Comparison of ENCODE assay signal across 22 mouse cellular contexts in the genomic region with DNA sequence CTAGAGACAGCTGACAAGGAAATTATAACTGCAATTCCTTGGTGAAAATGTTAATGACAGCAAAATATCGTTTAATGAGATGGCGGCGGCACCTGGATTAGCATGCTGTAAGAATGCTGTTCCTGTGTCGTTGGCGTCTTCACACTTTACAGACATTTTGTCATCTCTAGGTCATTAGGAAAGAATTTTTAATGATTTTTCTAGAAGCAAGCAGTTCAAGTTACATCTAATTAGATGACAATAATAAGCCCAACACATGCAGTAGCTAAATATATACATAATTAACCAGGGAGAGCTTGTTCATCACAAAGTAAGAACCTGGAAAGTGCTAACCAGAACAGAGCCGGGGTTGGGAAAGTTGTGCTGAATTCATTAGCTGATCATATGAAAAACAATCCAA.
DNase-seq lines count a peak whose midpoint lies in the region; ATAC-seq and TF ChIP-seq lines count a peak whose summit lies in the region.
"Had no signal": no experiment of that assay in that cellular context is flagged by ENCODE, and none has a peak within 500 bp of the region (broad histone marks: within the 10 kb centered on the region; RNA-seq: fewer than 3 reads in every experiment).

No protein-coding gene starts in this region.

- H3K9me3 ChIP-seq in embryonic facial prominence, embryonic 14.5 days (ENCODE audit: control insufficient read depth, low read length) = no peaks in the 10 kb centered on the region
- no peaks in the 10 kb centered on the region for H3K9me3 ChIP-seq in embryonic facial prominence, embryonic 10.5 days
- no peaks in the 10 kb centered on the region for H3K9me3 ChIP-seq in hindbrain, embryonic 16.5 days (ENCODE audit: control insufficient read depth, low read length)
- no peaks in the 10 kb centered on the region for H3K9me3 ChIP-seq in hindbrain, embryonic 11.5 days (ENCODE audit: control insufficient read depth, low read length)
- H3K9me3 ChIP-seq in neural tube, embryonic 13.5 days = no peaks in the 10 kb centered on the region
- H3K9me3 ChIP-seq: heart, embryonic 15.5 days; intestine, embryonic 15.5 days; limb, embryonic 13.5 days; liver, embryonic 12.5 days; midbrain, embryonic 10.5 days had no signal

- no peaks in the 10 kb centered on the region for H3K4me1 ChIP-seq in embryonic facial prominence, embryonic 14.5 days (ENCODE audit: control insufficient read depth, insufficient read depth, low read length)
- no peaks in the 10 kb centered on the region for H3K4me1 ChIP-seq in embryonic facial prominence, embryonic 10.5 days
- H3K4me1 ChIP-seq in hindbrain, embryonic 16.5 days (ENCODE audit: control insufficient read depth, insufficient read depth, low read depth, low read length) = no peaks in the 10 kb centered on the region; the same call in 1 of the 2 replicates
- no peaks in the 10 kb centered on the region for H3K4me1 ChIP-seq in hindbrain, embryonic 11.5 days (replicated peaks; ENCODE audit: control insufficient read depth, insufficient read depth, low read length)
- peaks cover 8% of the 10 kb centered on the region for H3K4me1 ChIP-seq in neural tube, embryonic 13.5 days (replicated peaks)
- no peaks in the 10 kb centered on the region for H3K4me1 ChIP-seq in thymus, adult 2 months (replicated peaks; ENCODE audit: control insufficient read depth, insufficient read depth, low read length)
- H3K4me1 ChIP-seq: intestine, embryonic 15.5 days; limb, embryonic 13.5 days; liver, embryonic 12.5 days; midbrain, embryonic 10.5 days had no signal

- no peak for TF ChIP-seq CTCF in thymus, adult 2 months (IDR thresholded peaks at IDR 0.05; ENCODE audit: borderline replicate concordance, control insufficient read depth, extremely low read depth, insufficient read depth, low read length, poor library complexity)

- ATAC-seq in embryonic facial prominence, embryonic 14.5 days (ENCODE audit: low read depth) = peak; percentile 54; the same call in 1 of the 2 replicates
- peak; percentile 35; the same call in 1 of the 2 replicates for ATAC-seq in hindbrain, embryonic 16.5 days
- ATAC-seq in hindbrain, embryonic 11.5 days (ENCODE audit: low FRiP score) = no peak
- ATAC-seq in neural tube, embryonic 13.5 days (ENCODE audit: low read depth) = peak; percentile 57
- no peak for ATAC-seq in monocyte, adult 5-6 weeks (replicated peaks; ENCODE audit: insufficient number of reproducible peaks, low FRiP score, low TSS enrichment, poor library complexity, severe bottlenecking)
- ATAC-seq: intestine, embryonic 15.5 days; liver, embryonic 12.5 days had no signal

- H3K4me2 ChIP-seq in embryonic facial prominence, embryonic 14.5 days (ENCODE audit: low read depth, low read length) = no peak overlapping the region
- no peak overlapping the region for H3K4me2 ChIP-seq in hindbrain, embryonic 16.5 days (ENCODE audit: low read length)
- no peak overlapping the region for H3K4me2 ChIP-seq in hindbrain, embryonic 11.5 days (replicated peaks; ENCODE audit: low read depth, low read length)
- no peak overlapping the region for H3K4me2 ChIP-seq in neural tube, embryonic 13.5 days
- H3K4me2 ChIP-seq: heart, embryonic 15.5 days; intestine, embryonic 15.5 days; limb, embryonic 13.5 days; liver, embryonic 12.5 days had no signal

- TF ChIP-seq POLR2A in thymus, adult 2 months (IDR thresholded peaks at IDR 0.05; ENCODE audit: control insufficient read depth, extremely low read depth, insufficient read depth, low read length, poor library complexity) = no peak

- 81% methylated on average over 6 of the region's 6 CpGs for WGBS in embryonic facial prominence, embryonic 14.5 days
- 91% methylated on average over 6 of the region's 6 CpGs for WGBS in embryonic facial prominence, embryonic 10.5 days
- WGBS in hindbrain, embryonic 16.5 days = 58% methylated on average over 6 of the region's 6 CpGs
- WGBS in hindbrain, embryonic 11.5 days = 94% methylated on average over 6 of the region's 6 CpGs
- 66% methylated on average over 6 of the region's 6 CpGs for WGBS in neural tube, embryonic 13.5 days
- WGBS in thymus, adult 2 months = 97% methylated on average over 6 of the region's 6 CpGs

- H3K27ac ChIP-seq in embryonic facial prominence, embryonic 14.5 days (replicated peaks; ENCODE audit: low read depth, low read length) = no peak overlapping the region
- H3K27ac ChIP-seq in embryonic facial prominence, embryonic 10.5 days (replicated peaks) = no peak overlapping the region
- H3K27ac ChIP-seq in hindbrain, embryonic 16.5 days (ENCODE audit: low read depth, low read length) = no peak overlapping the region
- H3K27ac ChIP-seq in hindbrain, embryonic 11.5 days (ENCODE audit: low read depth, low read length) = no peak overlapping the region
- peak overlapping the region; percentile 43; the same call in 1 of the 2 replicates for H3K27ac ChIP-seq in neural tube, embryonic 13.5 days (replicated peaks)
- H3K27ac ChIP-seq in thymus, adult 2 months (ENCODE audit: control insufficient read depth, insufficient read depth, low read length) = no peak overlapping the region
- H3K27ac ChIP-seq: heart, embryonic 15.5 days; intestine, embryonic 15.5 days; limb, embryonic 13.5 days; liver, embryonic 12.5 days; midbrain, embryonic 10.5 days had no signal

- DNase-seq in embryonic facial prominence, embryonic 14.5 days (ENCODE audit: low spot score) = no peak
- no peak for DNase-seq in embryonic facial prominence, embryonic 10.5 days (ENCODE audit: low spot score)
- no peak for DNase-seq in hindbrain, embryonic 11.5 days (ENCODE audit: low spot score)
- no peak for DNase-seq in neural tube, embryonic 10.5 days (ENCODE audit: extremely low spot score, low spot score)
- no peak for DNase-seq in thymus, adult 2 months
- DNase-seq: adrenal gland, postnatal 10 days; cerebellum, adult 11 months; cerebellum, adult 9-11 months; heart, postnatal 36 days; kidney, adult 8-10 months; kidney, postnatal 10 days; lung, adult 18-20 months; lung, postnatal 10 days; right cerebral cortex, postnatal 14 days had no signal

- peaks cover 20% of the 10 kb centered on the region for H3K36me3 ChIP-seq in embryonic facial prominence, embryonic 14.5 days (ENCODE audit: control insufficient read depth, insufficient read depth, low read length)
- H3K36me3 ChIP-seq in embryonic facial prominence, embryonic 10.5 days (replicated peaks) = peaks cover 10% of the 10 kb centered on the region
- H3K36me3 ChIP-seq in hindbrain, embryonic 16.5 days (ENCODE audit: control insufficient read depth, insufficient read depth, low read length) = peaks cover 14% of the 10 kb centered on the region
- no peaks in the 10 kb centered on the region for H3K36me3 ChIP-seq in hindbrain, embryonic 11.5 days (ENCODE audit: control insufficient read depth, insufficient read depth, low read length)
- H3K36me3 ChIP-seq in neural tube, embryonic 13.5 days = peaks cover 25% of the 10 kb centered on the region
- H3K36me3 ChIP-seq in thymus, adult 2 months (ENCODE audit: control insufficient read depth, insufficient read depth, low read length) = no peaks in the 10 kb centered on the region
- H3K36me3 ChIP-seq: intestine, embryonic 15.5 days had no signal

- H3K9ac ChIP-seq in embryonic facial prominence, embryonic 14.5 days (ENCODE audit: low read depth, low read length) = no peak overlapping the region
- no peak overlapping the region for H3K9ac ChIP-seq in hindbrain, embryonic 16.5 days (ENCODE audit: low read depth, low read length)
- H3K9ac ChIP-seq in hindbrain, embryonic 11.5 days (ENCODE audit: low read depth, low read length) = no peak overlapping the region
- H3K9ac ChIP-seq in neural tube, embryonic 13.5 days = no peak overlapping the region
- H3K9ac ChIP-seq: heart, embryonic 15.5 days; intestine, embryonic 15.5 days; limb, embryonic 13.5 days; liver, embryonic 12.5 days had no signal

- no peak overlapping the region for H3K4me3 ChIP-seq in embryonic facial prominence, embryonic 14.5 days (ENCODE audit: low read depth, low read length)
- no peak overlapping the region for H3K4me3 ChIP-seq in embryonic facial prominence, embryonic 10.5 days
- no peak overlapping the region for H3K4me3 ChIP-seq in hindbrain, embryonic 16.5 days (ENCODE audit: low read length)
- H3K4me3 ChIP-seq in hindbrain, embryonic 11.5 days (ENCODE audit: low read depth, low read length) = no peak overlapping the region
- no peak overlapping the region for H3K4me3 ChIP-seq in neural tube, embryonic 13.5 days
- H3K4me3 ChIP-seq in thymus, adult 2 months (ENCODE audit: control insufficient read depth, insufficient read depth, low read length) = no peak overlapping the region
- H3K4me3 ChIP-seq: heart, embryonic 15.5 days; intestine, embryonic 15.5 days; limb, embryonic 13.5 days; liver, embryonic 12.5 days; midbrain, embryonic 10.5 days had no signal

- no peaks in the 10 kb centered on the region for H3K27me3 ChIP-seq in embryonic facial prominence, embryonic 14.5 days (replicated peaks; ENCODE audit: control insufficient read depth, insufficient read depth, low read length)
- no peaks in the 10 kb centered on the region for H3K27me3 ChIP-seq in embryonic facial prominence, embryonic 10.5 days (replicated peaks; ENCODE audit: low read depth, poor library complexity, severe bottlenecking)
- no peaks in the 10 kb centered on the region for H3K27me3 ChIP-seq in hindbrain, embryonic 16.5 days (replicated peaks; ENCODE audit: control insufficient read depth, insufficient read depth, low read length)
- H3K27me3 ChIP-seq in hindbrain, embryonic 11.5 days (ENCODE audit: control insufficient read depth, insufficient read depth, low read length) = no peaks in the 10 kb centered on the region
- H3K27me3 ChIP-seq in neural tube, embryonic 13.5 days = no peaks in the 10 kb centered on the region
- H3K27me3 ChIP-seq in thymus, adult 2 months (ENCODE audit: control insufficient read depth, insufficient read depth, low read length) = no peaks in the 10 kb centered on the region
- H3K27me3 ChIP-seq: heart, embryonic 15.5 days; intestine, embryonic 15.5 days; limb, embryonic 13.5 days; liver, embryonic 12.5 days had no signal

Comparison
In these comparisons a context has a peak if more than half of its experiments do, and no peak if none do; other contexts are left out.
1. ATAC-seq: peak in embryonic facial prominence, embryonic 14.5 days (single experiment), hindbrain, embryonic 16.5 days (single experiment) and neural tube, embryonic 13.5 days (single experiment); none in hindbrain, embryonic 11.5 days (single experiment) and monocyte, adult 5-6 weeks (single experiment).